Mouse (Mus musculus) embryonic fibroblast, embryonic 13.5 days (primary cell): ENCODE measurements around the gene G3bp2.

Experiments used
- CTCF ChIP-seq: IDR thresholded peaks from 2 replicates; pipeline ENCODE4 v1.5.1; 2011; ENCODE audit warnings: mild to moderate bottlenecking, control low read depth, low read length, moderate library complexity, borderline replicate concordance; ENCODE audit not compliant: insufficient read depth
- POLR2A ChIP-seq: IDR thresholded peaks from 2 replicates; pipeline ENCODE4 v1.6.1; 2011; ENCODE audit warnings: low read depth, mild to moderate bottlenecking, control low read depth, low read length, moderate library complexity

DNA sequence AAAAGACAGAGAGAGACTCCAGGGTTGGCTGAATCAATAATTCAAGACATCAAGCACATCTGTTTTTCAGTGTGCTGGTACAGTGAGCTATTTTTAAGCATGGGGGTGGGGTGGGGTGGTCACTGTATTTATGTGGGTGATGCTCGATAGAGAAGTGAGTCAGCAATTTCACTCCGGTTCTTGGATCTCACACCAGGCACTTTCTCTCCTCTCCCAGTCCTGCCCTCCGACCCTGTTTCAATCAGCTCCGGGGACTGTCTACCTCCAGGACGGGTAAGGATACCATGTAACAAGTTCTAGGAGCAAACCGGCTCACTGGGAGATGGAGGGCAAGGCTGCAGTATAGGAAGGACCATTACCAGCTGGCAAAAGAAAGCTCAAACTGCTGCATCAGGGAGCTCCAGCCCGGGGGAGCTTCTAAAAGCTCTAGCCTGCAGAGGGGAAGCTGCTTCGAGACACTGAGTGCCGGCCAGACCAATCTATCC lies 43.7 kb upstream of the G3bp2 start:
- TF ChIP-seq CTCF, result no peak
- TF ChIP-seq POLR2A, result peak; percentile 56
